Mouse (Mus musculus) ES-CJ7 (cell line): ENCODE results near the gene Scrg1.
"Not testable (repeated sequence)": the region's sequence is repeated elsewhere in the genome, so short reads cannot be mapped to it uniquely, and the experiment has no call there.

Experiments
- DNase-seq: peaks from one replicate; pipeline ENCODE4 v3.0.0; 2011; ENCODE audit warnings: low read depth, low spot score

Gene Scrg1

GRCm38 (mm10) chr8:57508657-57509056 lies 52.9 kb downstream of the Scrg1 start:
- DNase-seq: no peak

GRCm38 (mm10) chr8:57510791-57511315 lies 55.1 kb downstream of the Scrg1 start:
- DNase-seq: no peak

- DNase-seq: peak; percentile 100
Measured at GRCm38 (mm10) chr8:57511316-57512118, 55.8 kb downstream of the Scrg1 start, which contains the start of gene Hmgb2. Gene Hmgb2 (plus strand): TSS chr8:57511907.

GRCm38 (mm10) chr8:57512141-57513056 lies 56.7 kb downstream of the Scrg1 start:
- peak; percentile 68 for DNase-seq

GRCm38 (mm10) chr8:57513178-57513661 lies 57.5 kb downstream of the Scrg1 start:
- not testable (repeated sequence) for DNase-seq

GRCm38 (mm10) chr8:57516685-57517084 lies 61.0 kb downstream of the Scrg1 start:
- DNase-seq: not testable (repeated sequence)

- no peak for DNase-seq
Measured at GRCm38 (mm10) chr8:57517723-57518122, 62.0 kb downstream of the Scrg1 start.

GRCm38 (mm10) chr8:57520186-57520786 lies 64.6 kb downstream of the Scrg1 start:
- DNase-seq: no peak
